Mouse (Mus musculus) lung, adult 10 weeks (tissue): ENCODE data around the gene Prss42. TPM values are rescaled to one million over a fixed set of nuclear protein-coding genes. Genes with fewer than 3 reads are reported as not detected.

Experiments
- polyA plus RNA-seq: library from polyadenylated mRNA; stranded (reverse); fragments of 350-450 nt; fragmentation: Illumina TruSeq; extraction: RNeasy Lipid Tissue Mini Kit (QIAGEN cat#74804); gene quantifications from one replicate; pipeline ENCODE4 v1.2.3, GENCODE M21; 2014; ENCODE audit warnings: low read depth, low replicate concordance; ENCODE audit not compliant: insufficient read depth

The Prss42 gene
- polyA plus RNA-seq = not detected

GRCm38 (mm10) chr9:110797866-110798265 lies at the start of gene Prss42:
TSS of gene Prss42 (plus strand) at chr9:110798166.

GRCm38 (mm10) chr9:110813789-110814188 lies 15.8 kb downstream of the Prss42 start, which contains the start of gene Prss44:
TSS of gene Prss44 (plus strand) at chr9:110813994.

GRCm38 (mm10) chr9:110826390-110826789 lies 28.4 kb downstream of the Prss42 start, which contains the start of gene Prss43:
TSS of gene Prss43 (plus strand) at chr9:110826690.

GRCm38 (mm10) chr9:110834411-110834810 lies 36.4 kb downstream of the Prss42 start, which contains the start of gene Prss45:
TSS of gene Prss45 (plus strand) at chr9:110834588.

GRCm38 (mm10) chr9:110844206-110844605 lies 46.2 kb downstream of the Prss42 start, which contains the start of gene Prss46:
TSS of gene Prss46 (plus strand) at chr9:110844506.

Other genes with a start within 250 kb of the Prss42 start
- 19.5 TPM for gene Nradd, start 173.7 kb upstream of the Prss42 start, polyA plus RNA-seq
- 10.7 TPM for gene Nbeal2, start 144.0 kb upstream of the Prss42 start, polyA plus RNA-seq
- gene Ccdc12, start 141.7 kb upstream of the Prss42 start, polyA plus RNA-seq = 141 TPM
- gene Myl3, start 56.3 kb upstream of the Prss42 start, polyA plus RNA-seq = 12.4 TPM
- 3.5 TPM for gene Pth1r, start 51.0 kb upstream of the Prss42 start, polyA plus RNA-seq
- not detected for gene Prss44, start 15.8 kb downstream of the Prss42 start, polyA plus RNA-seq
- not detected for gene Prss43, start 28.5 kb downstream of the Prss42 start, polyA plus RNA-seq
- gene Prss45, start 36.4 kb downstream of the Prss42 start, polyA plus RNA-seq = not detected
- gene Prss46, start 46.3 kb downstream of the Prss42 start, polyA plus RNA-seq = not detected
- gene Prss50, start 59.8 kb downstream of the Prss42 start, polyA plus RNA-seq = not detected
- 20.3 TPM for gene Als2cl, start 81.7 kb downstream of the Prss42 start, polyA plus RNA-seq
- 1.9 TPM for gene Tmie, start 81.9 kb downstream of the Prss42 start, polyA plus RNA-seq
- not detected for gene Fam240a, start 118.7 kb downstream of the Prss42 start, polyA plus RNA-seq
- gene Tdgf1, start 148.0 kb downstream of the Prss42 start, polyA plus RNA-seq = 1.9 TPM
- gene Lrrc2, start 153.4 kb downstream of the Prss42 start, polyA plus RNA-seq = 0.90 TPM
- 8.7 TPM for gene Rtp3, start 192.4 kb downstream of the Prss42 start, polyA plus RNA-seq
- gene Ltf, start 221.1 kb downstream of the Prss42 start, polyA plus RNA-seq = 31.4 TPM